Mouse (Mus musculus) megakaryocyte, embryonic 14.5 days (primary cell): ENCODE results near the gene Dnm3.

Source experiments
- FLI1 ChIP-seq: IDR thresholded peaks from 2 replicates; pipeline ENCODE4 v1.6.1; 2012; ENCODE audit warnings: low read length, inconsistent platforms, mixed read lengths
- GATA1 ChIP-seq: IDR thresholded peaks from 3 replicates; pipeline ENCODE4 v1.6.1; 2012; ENCODE audit warnings: mixed read lengths, low read length, inconsistent platforms, borderline replicate concordance

- TF ChIP-seq GATA1 (no peak), FLI1 (no peak)
Observed at GRCm38 (mm10) chr1:162206998-162207707, 270.7 kb downstream of the Dnm3 start.
